Mouse (Mus musculus): ENCODE measurements around the gene Mccc1. TPM values are rescaled to one million over a fixed set of nuclear protein-coding genes. Genes with fewer than 3 reads are reported as not detected.

Mccc1 gene
- total RNA-seq (2018; cell fraction: chromatin; rRNA removed): 10 to 100 TPM; 10.3 to 82.5 (median 52.9) TPM
- 10 to 100 TPM in 25 of 26 experiments, 1 to 10 TPM in 1; 9.5 to 17.5 (median 13.3) TPM for total RNA-seq (2018; cell fraction: cytosol; rRNA removed)
- 10 to 100 TPM in 25 of 26 experiments, 1 to 10 TPM in 1; 8.9 to 50.7 (median 29.1) TPM for total RNA-seq (2018; cell fraction: nucleus; rRNA removed)
- polyA plus RNA-seq (2018): 13.3 to 14.3 TPM (median 14.1 TPM) in 3 replicates

- WGBS (ENCODE audit: missing documents): 2% methylated on average over 39 of the region's 39 CpGs
- Histone ChIP-seq H3K36me3 (ENCODE audit: inconsistent target) (no peaks in the 10 kb centered on the region), H3K79me2 (ENCODE audit: inconsistent target) (no peaks in the 10 kb centered on the region; the same call in 1 of the 2 replicates), H3K27ac (peak within 1 kb of the TSS; percentile 62), H3K4me3 (ENCODE audit: inconsistent target) (peak within 1 kb of the TSS; percentile 44)
Measured at GRCm38 (mm10) chr3:36000275-36001239, at the start of gene Mccc1. Gene Mccc1 (minus strand): TSS chr3:36000678.

GRCm38 (mm10) chr3:36049106-36049505 is 48.6 kb upstream of the Mccc1 start:
- WGBS (ENCODE audit: missing documents): 47% methylated on average over 1 of the region's 1 CpGs
- Histone ChIP-seq H3K36me3 (ENCODE audit: inconsistent target) (no peaks in the 10 kb centered on the region), H3K27ac (no peak overlapping the region)

DNA sequence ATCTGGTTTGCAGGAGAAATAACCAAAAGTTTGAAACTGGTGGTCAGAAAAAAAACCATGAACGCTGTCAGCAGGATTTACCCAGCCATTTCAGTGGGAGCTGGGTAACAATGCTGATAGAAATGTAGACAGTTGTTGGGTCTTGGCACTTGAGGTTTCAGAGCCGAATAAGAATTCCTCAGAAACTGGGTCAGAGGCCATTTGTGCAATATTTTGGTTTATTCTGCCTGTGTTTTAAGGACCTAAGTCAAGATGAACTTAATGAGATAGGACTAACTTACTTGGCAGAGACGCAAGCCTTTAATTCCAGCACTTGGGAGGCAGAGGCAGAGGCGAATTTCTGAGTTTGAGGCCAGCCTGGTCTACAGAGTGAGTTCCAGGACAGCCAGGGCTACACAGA is 44.6 kb upstream of the Mccc1 start:
- H3K4me3 ChIP-seq (ENCODE audit: inconsistent target): no peak overlapping the region
- H3K27ac ChIP-seq: no peak overlapping the region
- H3K79me2 ChIP-seq (ENCODE audit: inconsistent target): no peaks in the 10 kb centered on the region
- 76% methylated on average over 4 of the region's 4 CpGs for WGBS (ENCODE audit: missing documents)
- no peaks in the 10 kb centered on the region for H3K36me3 ChIP-seq (ENCODE audit: inconsistent target)

More at GRCm38 (mm10) chr3:36049106-36049505, 48.6 kb upstream of the Mccc1 start:
- Histone ChIP-seq H3K4me3 (ENCODE audit: inconsistent target) (no peak overlapping the region), H3K79me2 (ENCODE audit: inconsistent target) (no peaks in the 10 kb centered on the region)

GRCm38 (mm10) chr3:36044520-36044919 is 44.0 kb upstream of the Mccc1 start:
- Histone ChIP-seq H3K79me2 (ENCODE audit: inconsistent target) (no peaks in the 10 kb centered on the region), H3K27ac (no peak overlapping the region), H3K36me3 (ENCODE audit: inconsistent target) (no peaks in the 10 kb centered on the region), H3K4me3 (ENCODE audit: inconsistent target) (no peak overlapping the region)

DNA sequence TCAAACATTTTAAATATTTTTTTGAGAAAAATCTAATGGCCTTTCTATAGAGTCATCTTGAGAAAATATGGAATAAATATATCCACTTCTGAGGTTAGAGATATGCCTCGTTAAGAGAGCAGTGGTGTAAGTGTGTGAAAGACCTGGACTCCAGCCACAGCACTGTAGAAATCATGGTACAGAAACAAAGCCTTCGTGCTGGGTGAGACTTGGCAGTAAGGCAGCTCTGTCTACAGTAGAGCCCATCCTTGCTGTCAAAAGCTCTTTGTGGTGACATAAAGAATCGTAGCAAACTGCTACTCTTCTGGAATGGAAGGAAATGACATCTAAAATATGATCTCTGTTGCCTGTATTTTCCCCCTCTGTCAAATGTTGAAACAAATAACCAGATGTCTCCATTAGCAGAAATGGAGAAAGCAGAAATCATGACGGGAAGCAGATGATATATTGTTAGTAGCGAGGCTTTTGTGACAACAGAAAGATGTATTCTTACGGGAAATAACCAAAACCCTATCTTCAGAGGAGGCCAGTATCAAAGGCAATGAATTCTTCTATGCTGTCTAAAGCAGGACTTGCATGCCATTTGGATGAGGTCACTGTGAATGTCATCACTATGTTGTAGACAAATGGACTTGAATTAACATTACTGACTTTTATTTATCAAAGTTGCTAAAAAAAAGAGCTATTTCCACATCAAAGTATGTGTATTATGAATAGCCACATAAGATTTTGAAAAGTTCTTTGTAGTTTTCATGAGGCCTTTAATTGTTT is 31.4 kb upstream of the Mccc1 start:
- H3K36me3 ChIP-seq (ENCODE audit: inconsistent target): no peaks in the 10 kb centered on the region
- WGBS (ENCODE audit: missing documents): 75% methylated on average over 6 of the region's 6 CpGs
- no peak overlapping the region for H3K4me3 ChIP-seq (ENCODE audit: inconsistent target)
- no peaks in the 10 kb centered on the region for H3K79me2 ChIP-seq (ENCODE audit: inconsistent target)
- H3K27ac ChIP-seq: no peak overlapping the region

DNA sequence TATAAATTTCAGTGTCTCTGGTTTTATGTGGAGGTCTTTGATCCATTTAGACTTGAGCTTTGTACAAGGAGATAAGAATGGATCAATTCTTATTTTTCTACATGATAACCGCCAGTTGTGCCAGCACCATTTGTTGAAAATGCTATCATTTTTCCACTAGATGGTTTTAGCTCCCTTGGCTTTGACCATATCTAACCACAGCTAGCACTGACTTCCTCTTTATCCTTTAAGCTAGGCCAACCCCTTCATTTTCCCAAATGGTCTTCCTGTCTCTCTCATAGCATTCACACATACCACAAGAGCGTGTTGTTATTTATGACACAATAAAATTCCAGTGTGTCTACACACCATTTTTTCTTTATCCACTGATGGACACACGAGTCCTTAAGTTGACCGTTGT is 29.5 kb upstream of the Mccc1 start:
- Histone ChIP-seq H3K36me3 (ENCODE audit: inconsistent target) (no peaks in the 10 kb centered on the region), H3K4me3 (ENCODE audit: inconsistent target) (no peak overlapping the region), H3K79me2 (ENCODE audit: inconsistent target) (no peaks in the 10 kb centered on the region), H3K27ac (no peak overlapping the region)
- whole genome bisulfite sequencing (ENCODE audit: missing documents): 66% methylated on average over 4 of the region's 4 CpGs

DNA sequence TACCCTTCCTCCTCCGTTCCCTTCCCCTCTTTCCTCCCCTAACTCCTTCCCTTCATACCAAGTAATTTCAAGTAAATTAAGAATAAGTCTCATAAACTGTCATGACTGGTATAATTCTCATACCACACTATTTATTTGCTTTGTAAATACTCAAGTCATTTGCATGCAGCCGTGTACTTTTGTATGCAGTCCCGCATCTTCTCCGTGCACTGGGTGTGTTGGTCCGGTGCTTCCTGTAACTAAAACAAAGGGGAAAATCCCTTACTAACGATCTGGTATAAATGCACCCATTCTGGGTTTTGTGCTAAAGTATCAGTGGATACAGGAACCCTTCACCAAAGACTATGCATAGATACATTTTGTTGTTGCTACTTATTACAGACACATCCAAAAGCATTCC is 25.3 kb upstream of the Mccc1 start:
- H3K4me3 ChIP-seq (ENCODE audit: inconsistent target): no peak overlapping the region
- no peak overlapping the region for H3K27ac ChIP-seq
- H3K36me3 ChIP-seq (ENCODE audit: inconsistent target): no peaks in the 10 kb centered on the region
- WGBS (ENCODE audit: missing documents): 95% methylated on average over 6 of the region's 6 CpGs
- H3K79me2 ChIP-seq (ENCODE audit: inconsistent target): no peaks in the 10 kb centered on the region

- H3K4me3 ChIP-seq (ENCODE audit: inconsistent target): no peak overlapping the region
- 87% methylated on average over 3 of the region's 3 CpGs for WGBS (ENCODE audit: missing documents)
- no peaks in the 10 kb centered on the region for H3K36me3 ChIP-seq (ENCODE audit: inconsistent target)
- H3K79me2 ChIP-seq (ENCODE audit: inconsistent target): no peaks in the 10 kb centered on the region
- no peak overlapping the region for H3K27ac ChIP-seq
Measured at GRCm38 (mm10) chr3:36011239-36011638, 10.8 kb upstream of the Mccc1 start.

DNA sequence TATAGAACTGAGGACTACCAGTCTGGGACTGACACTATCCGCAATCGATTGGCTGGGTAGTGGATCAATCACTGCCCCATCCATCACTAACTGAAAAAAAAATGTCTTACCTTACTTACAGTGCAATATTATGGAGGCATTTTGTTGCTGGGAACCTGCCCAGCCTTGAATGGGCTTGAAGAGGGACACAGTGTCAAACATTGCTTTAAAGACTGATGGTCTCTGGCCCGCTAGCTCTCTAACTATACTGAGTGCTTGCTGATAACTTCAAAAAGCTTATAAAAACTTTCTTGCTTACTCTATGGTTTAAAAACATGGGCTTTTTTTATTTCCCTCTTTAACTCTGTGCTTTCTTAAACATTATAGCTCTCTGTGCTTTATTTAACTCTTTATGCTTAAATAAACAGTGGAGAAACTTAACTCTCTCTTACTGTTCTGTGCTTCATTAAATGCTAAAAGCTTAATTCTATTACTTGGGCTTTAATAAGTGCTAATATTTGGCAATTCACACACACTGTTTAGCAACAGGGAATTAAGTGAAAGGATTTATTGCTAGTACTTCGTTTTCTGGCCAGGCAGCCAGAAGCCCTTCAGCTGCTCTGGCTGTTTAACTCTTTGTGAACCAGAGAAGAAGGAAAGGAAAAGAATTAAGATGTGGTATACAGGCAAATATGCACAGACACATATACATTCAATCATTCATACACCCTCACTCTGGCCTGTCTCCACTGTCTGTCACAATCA is 8.1 kb upstream of the Mccc1 start:
- WGBS (ENCODE audit: missing documents): 63% methylated on average over 4 of the region's 4 CpGs
- Histone ChIP-seq H3K36me3 (ENCODE audit: inconsistent target) (no peaks in the 10 kb centered on the region), H3K4me3 (ENCODE audit: inconsistent target) (no peak overlapping the region), H3K27ac (no peak overlapping the region), H3K79me2 (ENCODE audit: inconsistent target) (no peaks in the 10 kb centered on the region)

GRCm38 (mm10) chr3:36004028-36004895 is 3.8 kb upstream of the Mccc1 start:
- Histone ChIP-seq H3K36me3 (ENCODE audit: inconsistent target) (no peaks in the 10 kb centered on the region), H3K4me3 (ENCODE audit: inconsistent target) (no peak overlapping the region), H3K79me2 (ENCODE audit: inconsistent target) (no peaks in the 10 kb centered on the region; the same call in 1 of the 2 replicates), H3K27ac (no peak overlapping the region)
- 58% methylated on average over 4 of the region's 4 CpGs for WGBS (ENCODE audit: missing documents)

DNA sequence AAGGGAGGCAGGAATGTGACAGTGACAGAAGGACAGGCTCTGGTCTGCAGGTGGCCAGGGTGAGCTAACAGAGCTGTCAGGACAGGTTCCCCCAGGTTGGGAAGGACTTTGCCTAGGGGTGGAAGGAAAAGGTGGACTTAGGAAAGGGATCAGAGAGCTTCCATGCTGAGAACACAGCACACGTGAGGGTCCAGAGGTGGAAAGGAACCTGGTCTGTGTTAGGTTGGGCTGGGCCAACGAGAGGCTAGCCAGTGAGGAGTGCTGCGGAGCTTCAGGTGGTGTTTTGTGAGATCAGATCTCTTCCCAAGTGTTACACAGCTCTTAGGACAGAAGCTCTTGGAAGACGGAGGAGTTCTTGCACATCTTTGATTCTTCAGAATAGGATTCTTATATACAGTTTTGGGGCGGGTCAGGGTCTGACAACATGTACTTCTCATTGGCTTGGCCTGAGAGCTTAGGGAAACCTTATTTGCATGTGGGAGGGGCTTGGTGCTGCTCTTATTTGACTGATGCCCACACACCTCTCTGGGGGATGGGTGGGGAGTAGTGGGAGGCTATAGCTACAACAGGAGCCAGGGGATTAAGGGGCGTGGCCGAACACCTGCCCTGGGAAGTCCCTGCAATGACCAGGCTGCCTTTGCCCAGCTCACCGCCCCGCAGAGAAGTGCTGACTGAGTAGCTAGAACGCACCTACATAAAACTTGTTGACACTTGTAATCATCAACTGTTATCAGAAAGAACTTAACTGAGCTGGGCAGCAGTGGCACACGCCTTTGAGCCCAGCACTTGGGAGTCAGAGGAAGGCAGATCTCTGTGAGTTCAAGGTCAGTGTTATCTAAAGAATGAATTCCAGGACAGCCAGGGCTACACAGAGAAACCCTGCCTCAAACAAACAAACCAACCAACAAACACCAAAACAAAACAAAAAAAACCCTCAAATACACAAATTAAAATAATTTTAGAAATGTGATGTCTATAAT is 5.6 kb downstream of the Mccc1 start:
- H3K27ac ChIP-seq: no peak overlapping the region
- H3K4me3 ChIP-seq (ENCODE audit: inconsistent target): no peak overlapping the region
- H3K79me2 ChIP-seq (ENCODE audit: inconsistent target): no peaks in the 10 kb centered on the region; the same call in 1 of the 2 replicates
- peaks cover 10% of the 10 kb centered on the region; the same call in 1 of the 2 replicates for H3K36me3 ChIP-seq (ENCODE audit: inconsistent target)
- WGBS (ENCODE audit: missing documents): 94% methylated on average over 11 of the region's 11 CpGs

- no peaks in the 10 kb centered on the region for H3K79me2 ChIP-seq (ENCODE audit: inconsistent target)
- WGBS (ENCODE audit: missing documents): 97% methylated on average over 6 of the region's 7 CpGs
- no peak overlapping the region for H3K27ac ChIP-seq
- no peak overlapping the region for H3K4me3 ChIP-seq (ENCODE audit: inconsistent target)
- H3K36me3 ChIP-seq (ENCODE audit: inconsistent target): peaks cover 21% of the 10 kb centered on the region; the same call in 1 of the 2 replicates
Measured at GRCm38 (mm10) chr3:35990715-35991114, 9.8 kb downstream of the Mccc1 start.
